Mouse (Mus musculus): ENCODE measurements around the gene Tcf7l1.

DNA sequence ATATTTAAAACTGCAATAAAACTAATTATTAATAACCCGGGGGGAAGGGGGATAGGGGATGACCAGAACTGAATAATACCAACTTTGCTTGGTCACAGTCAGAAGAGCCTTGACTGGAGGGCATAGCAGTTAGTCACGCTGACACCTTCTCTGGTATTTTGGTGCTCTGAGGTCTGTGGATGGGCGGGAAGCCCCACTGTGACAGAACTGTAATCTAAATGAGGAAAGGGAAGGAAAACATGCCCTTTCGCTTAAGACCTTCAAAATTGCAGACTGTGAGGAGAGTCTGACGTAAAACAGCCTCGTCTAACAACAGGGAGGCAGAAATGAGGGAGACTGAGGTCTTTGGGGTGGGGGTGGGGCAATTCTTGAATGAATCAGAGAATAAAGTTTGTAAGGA is 96.6 kb downstream of the Tcf7l1 start:
- no peak for TF ChIP-seq EP300 (IDR thresholded peaks at IDR 0.05)
- no peak for TF ChIP-seq CTCF (IDR thresholded peaks at IDR 0.05)
